Mouse (Mus musculus) midbrain, embryonic 11.5 days (tissue): ENCODE data around the gene 3110082J24Rik. TPM values are rescaled to one million over a fixed set of nuclear protein-coding genes. Genes with fewer than 3 reads are reported as not detected.

Experiments
- ATAC-seq: fragments of 200-750 bp; cut with Nextera tagmentation; 2 replicates; pipeline ENCODE4 v1.8.0; 2017; ENCODE audit warnings: moderate TSS enrichment, moderate library complexity; ENCODE audit not compliant: low FRiP score
- DNase-seq: peaks from one replicate; pipeline ENCODE4 v3.0.0; 2015; ENCODE audit warnings: low spot score; ENCODE audit errors: missing footprints
- H3K27ac ChIP-seq: fragments of 300-500 bp; sonication (generic); 2 replicates; pipeline ENCODE4 v1.5.1; 2014; ENCODE audit warnings: low read depth, low read length
- H3K27me3 ChIP-seq: fragments of 300-500 bp; sonication (generic); 2 replicates; pipeline ENCODE4 v1.6.1; 2014; ENCODE audit warnings: mild to moderate bottlenecking, low read length, moderate library complexity, mixed read lengths; ENCODE audit not compliant: control insufficient read depth, insufficient read depth
- H3K36me3 ChIP-seq: fragments of 300-500 bp; sonication (generic); 2 replicates; pipeline ENCODE4 v1.6.1; 2014; ENCODE audit warnings: mild to moderate bottlenecking, low read length, moderate library complexity, mixed read lengths; ENCODE audit not compliant: control insufficient read depth, insufficient read depth
- H3K4me1 ChIP-seq: fragments of 300-500 bp; sonication (generic); 2 replicates; pipeline ENCODE4 v1.6.1; 2014; ENCODE audit warnings: low read length; ENCODE audit not compliant: control insufficient read depth, insufficient read depth
- H3K4me2 ChIP-seq: fragments of 300-500 bp; sonication (generic); 2 replicates; pipeline ENCODE4 v1.6.1; 2014; ENCODE audit warnings: mild to moderate bottlenecking, moderate library complexity
- H3K4me3 ChIP-seq: fragments of 300-500 bp; sonication (generic); 2 replicates; pipeline ENCODE4 v1.5.1; 2014; ENCODE audit warnings: low read depth, low read length
- H3K9ac ChIP-seq: fragments of 300-500 bp; sonication (generic); 2 replicates; pipeline ENCODE4 v1.6.1; 2014; ENCODE audit warnings: low read length
- H3K9me3 ChIP-seq: fragments of 300-500 bp; sonication (generic); 2 replicates; pipeline ENCODE4 v1.6.1; 2016; ENCODE audit warnings: low read length; ENCODE audit not compliant: control insufficient read depth
- WGBS: fragments of 180-500 bp; shearing (Covaris S2); extraction: QIAGEN DNeasy Blood & Tissue Kit; methylation state at CpG from one replicate; pipeline ENCODE4 v1.1.7; 2014; 5-methylcytosine and 5-hydroxymethylcytosine counted together
- polyA plus RNA-seq: library from polyadenylated mRNA; unstranded; fragments of >200 nt; fragmentation: Nextera tagmentation; extraction: Ambion mirVana; gene quantifications from 2 replicates; pipeline ENCODE4 v1.2.1, GENCODE M21; 2014

Gene 3110082J24Rik
- polyA plus RNA-seq, 1 experiment from 2014 or later: 3.7 TPM

DNA sequence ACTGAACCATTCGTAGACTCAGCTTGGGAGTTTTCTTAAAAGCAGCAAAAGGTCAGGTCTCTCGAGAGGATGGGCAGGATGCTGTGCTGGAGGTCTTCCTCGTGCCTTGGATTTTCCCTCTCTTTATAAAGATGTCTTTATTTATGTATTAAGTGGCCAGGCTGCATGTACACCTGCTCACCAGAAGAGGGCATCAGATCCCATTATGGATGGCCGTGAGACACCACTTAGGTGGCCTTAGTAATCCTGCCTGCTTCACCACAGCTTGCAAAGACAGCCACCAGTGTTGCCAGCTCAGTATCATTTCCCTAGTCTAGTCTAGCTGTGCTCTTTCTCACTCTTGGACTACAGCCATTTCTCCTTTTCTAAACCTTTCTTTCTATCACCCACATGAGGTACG is 19.7 kb upstream of the 3110082J24Rik start:
- Histone ChIP-seq H3K27ac (no peak overlapping the region), H3K9me3 (no peaks in the 10 kb centered on the region), H3K4me2 (no peak overlapping the region), H3K36me3 (peaks cover 10% of the 10 kb centered on the region; the same call in 1 of the 2 replicates), H3K27me3 (no peaks in the 10 kb centered on the region), H3K4me1 (no peaks in the 10 kb centered on the region), H3K9ac (no peak overlapping the region), H3K4me3 (no peak overlapping the region)
- DNase-seq (peak; percentile 85), ATAC-seq (no peak)
- 43% methylated on average over 5 of the region's 5 CpGs for whole genome bisulfite sequencing

DNA sequence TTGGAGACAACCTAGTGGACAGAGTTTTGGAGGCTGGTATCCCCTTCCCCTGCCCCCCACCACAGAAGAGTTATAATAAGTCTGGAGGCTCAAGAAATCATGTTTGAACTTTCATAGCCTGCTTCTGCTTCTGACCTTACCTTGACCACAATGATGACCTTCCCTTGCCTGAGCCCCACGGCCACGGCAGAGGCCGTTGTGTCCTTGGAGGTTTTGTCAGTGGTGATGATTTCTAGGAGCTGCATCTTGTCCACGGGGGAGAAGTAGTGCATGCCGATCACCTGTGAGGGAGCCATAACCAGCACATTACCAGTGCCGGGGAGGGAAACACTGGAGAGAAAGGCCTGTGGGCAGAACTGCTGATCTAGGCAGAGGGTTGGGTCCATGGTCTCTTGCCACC is 16.6 kb upstream of the 3110082J24Rik start:
- ATAC-seq: no peak
- H3K36me3 ChIP-seq: peaks cover 6% of the 10 kb centered on the region; the same call in 1 of the 2 replicates
- 96% methylated on average over 6 of the region's 6 CpGs for WGBS

DNA sequence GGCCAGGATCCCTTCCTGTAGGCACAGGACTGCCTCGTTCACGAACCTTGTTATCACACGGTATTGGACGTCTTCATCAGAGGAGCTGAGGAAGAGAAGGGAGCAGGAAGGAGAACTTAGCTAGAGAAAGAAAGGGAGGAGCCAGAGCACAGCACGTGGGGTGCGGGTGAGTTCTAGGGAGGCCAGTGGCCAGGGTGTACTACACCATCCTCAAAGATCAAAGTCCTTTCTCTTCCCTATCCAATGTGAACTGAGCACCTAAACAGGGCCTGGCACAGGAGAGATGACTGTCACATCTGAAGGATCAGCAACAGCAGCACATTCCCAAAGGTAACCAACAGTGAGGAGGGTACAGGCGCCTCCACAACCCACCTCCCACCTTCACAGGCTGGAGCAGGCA is 14.2 kb upstream of the 3110082J24Rik start:
- Histone ChIP-seq H3K36me3 (peaks cover 7% of the 10 kb centered on the region), H3K4me1 (no peaks in the 10 kb centered on the region), H3K27me3 (no peaks in the 10 kb centered on the region; the same call in 1 of the 2 replicates), H3K4me2 (no peak overlapping the region), H3K9ac (no peak overlapping the region), H3K9me3 (no peaks in the 10 kb centered on the region), H3K4me3 (no peak overlapping the region), H3K27ac (no peak overlapping the region)
- ATAC-seq (no peak), DNase-seq (peak; percentile 54)
- 84% methylated on average over 7 of the region's 7 CpGs for WGBS

More for the DNA sequence above, 16.6 kb upstream of the 3110082J24Rik start:
- DNase-seq: peak; percentile 79
- H3K9me3 ChIP-seq: no peaks in the 10 kb centered on the region
- no peak overlapping the region for H3K9ac ChIP-seq
- H3K27ac ChIP-seq: no peak overlapping the region
- H3K4me3 ChIP-seq: no peak overlapping the region
- no peak overlapping the region for H3K4me2 ChIP-seq
- H3K4me1 ChIP-seq: no peaks in the 10 kb centered on the region
- no peaks in the 10 kb centered on the region for H3K27me3 ChIP-seq

DNA sequence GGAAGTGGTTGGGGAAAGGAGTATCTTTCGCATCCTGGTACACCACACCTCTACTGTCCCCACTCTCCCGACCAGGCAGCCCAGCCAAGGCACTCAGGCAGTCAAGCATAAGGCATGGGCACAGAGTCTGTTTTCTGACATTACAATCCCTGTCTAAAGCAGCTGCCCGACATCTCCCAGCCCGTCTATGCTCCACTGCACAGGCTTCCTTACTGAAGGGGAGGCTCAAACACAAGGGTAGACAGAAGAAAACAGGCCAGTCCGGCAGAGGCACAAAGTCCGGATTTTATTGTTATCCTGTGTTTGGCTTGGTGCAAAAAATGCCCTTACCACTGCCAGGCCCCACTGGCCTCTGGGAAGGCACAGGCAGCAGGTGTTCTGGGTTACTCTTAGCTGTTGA is 13.3 kb upstream of the 3110082J24Rik start:
- no peak overlapping the region for H3K9ac ChIP-seq
- H3K4me1 ChIP-seq: peaks cover 3% of the 10 kb centered on the region; the same call in 1 of the 2 replicates
- H3K27me3 ChIP-seq: peaks cover 7% of the 10 kb centered on the region; the same call in 1 of the 2 replicates
- peaks cover 7% of the 10 kb centered on the region for H3K36me3 ChIP-seq
- peak; percentile 67 for DNase-seq
- H3K4me3 ChIP-seq: no peak overlapping the region
- no peak overlapping the region for H3K27ac ChIP-seq
- ATAC-seq: no peak
- H3K9me3 ChIP-seq: no peaks in the 10 kb centered on the region
- 85% methylated on average over 6 of the region's 6 CpGs for WGBS
- H3K4me2 ChIP-seq: no peak overlapping the region

DNA sequence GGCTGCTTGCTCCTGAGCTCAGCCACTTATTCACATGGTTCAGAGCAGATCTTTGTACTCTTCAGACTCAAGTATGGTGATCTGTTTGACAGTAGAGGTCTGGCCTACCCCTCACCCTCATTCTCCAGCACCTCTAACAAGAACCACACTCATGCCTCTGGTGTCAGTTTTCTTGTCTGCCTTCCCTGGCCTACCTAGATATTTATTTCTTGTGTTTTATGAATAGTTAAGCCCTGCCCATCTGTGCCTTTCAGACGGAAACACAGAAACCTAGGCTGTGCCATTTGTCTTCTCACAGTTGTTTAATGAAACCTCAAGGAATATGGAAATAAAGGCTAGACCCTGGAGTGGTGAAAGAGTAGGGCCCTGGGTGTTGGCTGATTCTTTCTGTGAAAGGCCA is 12.1 kb upstream of the 3110082J24Rik start:
- peak; percentile 61 for DNase-seq
- Histone ChIP-seq H3K9ac (no peak overlapping the region), H3K4me2 (no peak overlapping the region), H3K27me3 (peaks cover 16% of the 10 kb centered on the region; the same call in 1 of the 2 replicates), H3K36me3 (peaks cover 7% of the 10 kb centered on the region), H3K27ac (no peak overlapping the region), H3K4me1 (peaks cover 9% of the 10 kb centered on the region), H3K4me3 (no peak overlapping the region), H3K9me3 (no peaks in the 10 kb centered on the region)
- no peak for ATAC-seq
- 83% methylated on average over 1 of the region's 1 CpGs for WGBS

DNA sequence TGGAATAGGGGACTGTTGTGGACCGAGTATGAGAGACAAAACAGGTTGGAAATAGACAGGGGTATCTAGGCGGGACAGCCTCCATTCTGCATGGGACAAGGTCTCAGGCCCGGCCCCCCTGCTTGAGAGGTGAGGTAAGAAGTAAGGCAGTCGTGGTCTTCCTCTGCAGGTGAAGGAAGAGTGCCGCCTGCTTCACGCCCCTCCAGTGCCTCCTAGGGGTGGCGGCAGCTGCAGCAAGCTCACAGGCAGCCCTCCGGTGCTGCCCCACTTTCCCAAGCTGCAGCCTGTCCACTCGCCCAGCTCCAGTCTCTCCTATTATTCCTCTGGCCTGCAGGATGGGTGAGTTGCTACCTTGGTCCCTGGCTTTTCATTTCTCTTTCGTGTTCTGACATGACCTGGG is 9.8 kb upstream of the 3110082J24Rik start:
- Histone ChIP-seq H3K4me3 (no peak overlapping the region), H3K36me3 (peaks cover 6% of the 10 kb centered on the region), H3K4me2 (no peak overlapping the region), H3K27me3 (peaks cover 20% of the 10 kb centered on the region; the same call in 1 of the 2 replicates), H3K9me3 (no peaks in the 10 kb centered on the region), H3K4me1 (peaks cover 18% of the 10 kb centered on the region), H3K27ac (no peak overlapping the region), H3K9ac (no peak overlapping the region)
- no peak for ATAC-seq
- 44% methylated on average over 10 of the region's 10 CpGs for WGBS
- peak; percentile 82 for DNase-seq

DNA sequence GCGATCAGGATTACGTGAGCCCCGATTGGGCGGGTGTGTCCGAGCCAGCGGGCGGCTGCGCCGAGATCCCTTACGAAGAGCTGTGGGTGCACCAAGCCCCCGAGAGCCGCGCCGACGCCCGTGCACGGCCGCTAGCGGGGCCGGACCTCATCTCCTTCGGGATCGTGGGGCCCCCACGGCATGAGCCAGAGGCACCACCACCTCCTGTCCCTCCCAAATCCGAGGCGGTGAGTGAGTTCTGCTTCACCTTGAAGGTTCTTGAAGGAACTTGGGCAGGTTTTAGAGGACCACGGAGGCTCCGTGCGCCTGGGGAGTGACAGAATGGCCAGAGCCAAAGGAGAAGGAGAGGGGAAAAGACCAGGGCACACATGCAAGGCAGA is 8.9 kb upstream of the 3110082J24Rik start:
- peak overlapping the region; percentile 43 for H3K4me3 ChIP-seq
- no peak; the same call in 1 of the 2 replicates for ATAC-seq
- H3K27ac ChIP-seq: no peak overlapping the region
- H3K27me3 ChIP-seq: peaks cover 20% of the 10 kb centered on the region; the same call in 1 of the 2 replicates
- H3K9ac ChIP-seq: peak overlapping the region; percentile 57
- H3K36me3 ChIP-seq: peaks cover 5% of the 10 kb centered on the region
- peak; percentile 89 for DNase-seq
- H3K9me3 ChIP-seq: no peaks in the 10 kb centered on the region
- peak overlapping the region; percentile 74 for H3K4me2 ChIP-seq
- WGBS: 4% methylated on average over 28 of the region's 28 CpGs
- peaks cover 28% of the 10 kb centered on the region for H3K4me1 ChIP-seq

DNA sequence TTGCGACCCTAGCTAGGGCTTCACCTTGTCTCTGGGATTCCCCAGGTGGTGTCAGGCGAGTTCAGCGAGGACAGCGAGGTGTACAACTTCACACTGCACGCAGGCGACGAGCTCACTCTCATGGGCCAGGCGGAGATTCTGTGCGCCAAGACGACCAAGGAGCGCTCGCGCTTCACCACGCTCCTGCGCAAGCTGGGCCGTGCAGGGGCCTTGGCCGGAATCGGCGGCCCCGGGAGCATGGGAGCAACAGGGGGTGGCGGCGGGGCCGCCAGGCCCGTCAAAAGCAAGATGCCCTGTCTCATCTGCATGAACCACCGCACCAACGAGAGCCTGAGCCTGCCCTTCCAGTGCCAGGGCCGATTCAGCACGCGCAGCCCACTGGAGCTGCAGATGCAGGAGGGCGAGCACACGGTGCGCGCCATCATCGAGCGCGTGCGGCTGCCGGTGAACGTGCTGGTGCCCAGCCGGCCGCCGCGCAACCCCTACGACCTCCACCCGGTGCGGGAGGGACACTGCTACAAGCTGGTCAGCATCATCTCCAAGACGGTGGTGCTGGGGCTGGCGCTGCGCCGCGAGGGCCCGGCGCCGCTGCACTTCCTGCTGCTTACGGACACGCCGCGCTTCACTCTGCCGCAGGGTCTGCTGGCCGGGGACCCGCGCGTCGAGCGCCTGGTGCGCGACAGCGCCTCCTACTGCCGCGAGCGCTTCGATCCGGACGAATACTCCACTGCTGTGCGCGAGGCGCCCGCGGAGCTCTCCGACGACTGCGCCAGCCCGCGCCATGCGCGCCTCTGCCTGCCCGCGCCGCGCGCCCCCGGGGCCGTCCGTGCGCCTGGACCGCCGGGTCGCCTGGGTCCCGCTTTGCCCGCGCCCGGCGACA is 8.2 kb upstream of the 3110082J24Rik start:
- H3K36me3 ChIP-seq: peaks cover 5% of the 10 kb centered on the region

DNA sequence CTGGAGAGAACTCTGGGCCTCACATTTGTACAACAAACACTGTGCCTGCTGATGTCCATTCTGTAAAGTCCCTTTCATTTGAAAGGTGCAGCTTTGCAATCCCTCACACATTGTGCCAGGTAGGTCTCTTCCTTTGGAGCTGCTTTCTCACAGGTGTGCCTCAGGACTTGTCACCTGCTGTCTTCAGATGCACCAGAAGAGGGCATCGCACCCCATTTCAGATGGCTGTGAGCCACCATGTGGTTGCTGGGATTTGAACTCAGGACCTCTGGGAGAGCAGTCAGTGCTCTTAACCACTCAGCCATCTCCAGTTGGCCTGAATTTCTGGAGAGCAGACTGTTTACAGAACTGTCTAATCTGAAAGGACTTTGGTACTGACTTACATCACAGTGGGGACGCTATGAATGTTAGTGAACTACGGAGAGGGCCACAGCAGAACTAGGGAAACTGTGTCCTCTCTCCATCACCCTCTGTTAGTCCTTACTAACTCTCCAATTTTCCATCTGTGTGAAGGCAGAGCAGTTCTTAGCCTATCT is 6.7 kb upstream of the 3110082J24Rik start:
- peak; percentile 81 for DNase-seq
- H3K4me2 ChIP-seq: no peak overlapping the region
- peaks cover 5% of the 10 kb centered on the region for H3K36me3 ChIP-seq
- ATAC-seq: no peak
- H3K27ac ChIP-seq: no peak overlapping the region
- H3K27me3 ChIP-seq: peaks cover 20% of the 10 kb centered on the region; the same call in 1 of the 2 replicates
- 80% methylated on average over 3 of the region's 3 CpGs for WGBS
- peaks cover 46% of the 10 kb centered on the region for H3K4me1 ChIP-seq
- H3K9me3 ChIP-seq: no peaks in the 10 kb centered on the region
- no peak overlapping the region for H3K4me3 ChIP-seq
- H3K9ac ChIP-seq: no peak overlapping the region

More for the DNA sequence above, 8.2 kb upstream of the 3110082J24Rik start:
- peak overlapping the region; percentile 57 for H3K9ac ChIP-seq
- peaks cover 20% of the 10 kb centered on the region; the same call in 1 of the 2 replicates for H3K27me3 ChIP-seq
- DNase-seq (peak; percentile 98), ATAC-seq (peak; percentile 73)
- H3K4me1 ChIP-seq: peaks cover 32% of the 10 kb centered on the region
- no peaks in the 10 kb centered on the region for H3K9me3 ChIP-seq
- peak overlapping the region; percentile 43 for H3K4me3 ChIP-seq
- peak overlapping the region; percentile 74 for H3K4me2 ChIP-seq
- H3K27ac ChIP-seq: no peak overlapping the region
- 1% methylated on average over 91 of the region's 103 CpGs for WGBS
